Mouse (Mus musculus) kidney, adult 9 months (tissue): ENCODE results near the gene Eef2.
A peak's percentile ranks its signal among the peaks of the same experiment; 100 is the strongest.

Experiments
- DNase-seq: peaks from one replicate; pipeline ENCODE4 v3.0.0; 2022

Eef2 gene

GRCm38 (mm10) chr10:81176466-81177271, at the start of gene Eef2:
Gene Eef2 (plus strand): TSS chr10:81176631.
- DNase-seq, result peak; percentile 72

- peak; percentile 91 for DNase-seq
Observed at GRCm38 (mm10) chr10:81134181-81134587, 42.2 kb upstream of the Eef2 start.

GRCm38 (mm10) chr10:81134966-81135681, 41.3 kb upstream of the Eef2 start, which contains the start of gene Zbtb7a:
Gene Zbtb7a (plus strand): TSS chr10:81135220.
- DNase-seq, result peak; percentile 74

- DNase-seq, result peak; percentile 81
Observed at GRCm38 (mm10) chr10:81135831-81136705, 40.4 kb upstream of the Eef2 start.

GRCm38 (mm10) chr10:81136706-81137231, 39.7 kb upstream of the Eef2 start:
- peak; percentile 93 for DNase-seq

- peak; percentile 100 for DNase-seq
Observed at GRCm38 (mm10) chr10:81137252-81138130, 38.9 kb upstream of the Eef2 start.

GRCm38 (mm10) chr10:81138131-81138782, 38.2 kb upstream of the Eef2 start:
- DNase-seq, result peak; percentile 52

- DNase-seq, result no peak
Observed at GRCm38 (mm10) chr10:81138821-81139528, 37.5 kb upstream of the Eef2 start.

GRCm38 (mm10) chr10:81139529-81139846, 36.9 kb upstream of the Eef2 start:
- no peak for DNase-seq

- no peak for DNase-seq
Observed at GRCm38 (mm10) chr10:81140005-81140404, 36.4 kb upstream of the Eef2 start.

GRCm38 (mm10) chr10:81140717-81141454, 35.5 kb upstream of the Eef2 start:
- no peak for DNase-seq

- no peak for DNase-seq
Observed at GRCm38 (mm10) chr10:81141455-81142210, 34.8 kb upstream of the Eef2 start.

GRCm38 (mm10) chr10:81142551-81142981, 33.9 kb upstream of the Eef2 start:
- DNase-seq, result no peak

GRCm38 (mm10) chr10:81143157-81143633, 33.2 kb upstream of the Eef2 start:
- DNase-seq, result no peak

GRCm38 (mm10) chr10:81143845-81144437, 32.5 kb upstream of the Eef2 start:
- no peak for DNase-seq

GRCm38 (mm10) chr10:81144667-81145066, 31.8 kb upstream of the Eef2 start:
- no peak for DNase-seq

GRCm38 (mm10) chr10:81145307-81145706, 31.1 kb upstream of the Eef2 start:
- no peak for DNase-seq

GRCm38 (mm10) chr10:81145778-81146177, 30.7 kb upstream of the Eef2 start:
- no peak for DNase-seq

GRCm38 (mm10) chr10:81146296-81146695, 30.1 kb upstream of the Eef2 start:
- DNase-seq, result no peak
